Mouse (Mus musculus) megakaryocyte-erythroid progenitor cell, adult 5-6 weeks (primary cell): ENCODE results near the gene Msl1. TPM values are rescaled to one million over a fixed set of nuclear protein-coding genes. Genes with fewer than 3 reads are reported as not detected.

Source experiments
- ATAC-seq: replicated peaks from 2 replicates; pipeline ENCODE4 v1.8.0; 2016; ENCODE audit warnings: mild to moderate bottlenecking, inconsistent platforms; ENCODE audit not compliant: severe bottlenecking, poor library complexity, low FRiP score, low TSS enrichment
- total RNA-seq, 2 experiments: library from RNA; stranded (forward) in 1 of 2; stranded (reverse) in 1 of 2; fragments of 200-1000, 215-1000 nt in 1 of 2; fragments of >200 nt in 1 of 2; fragmentation: Nextera tagmentation in 1 of 2; gene quantifications; 2 replicates each; pipeline ENCODE4 v1.2.3; 2014 to 2017

Gene Msl1
- total RNA-seq, 2 experiments from 2014 or later, result 58.6 to 68.3 TPM

DNA sequence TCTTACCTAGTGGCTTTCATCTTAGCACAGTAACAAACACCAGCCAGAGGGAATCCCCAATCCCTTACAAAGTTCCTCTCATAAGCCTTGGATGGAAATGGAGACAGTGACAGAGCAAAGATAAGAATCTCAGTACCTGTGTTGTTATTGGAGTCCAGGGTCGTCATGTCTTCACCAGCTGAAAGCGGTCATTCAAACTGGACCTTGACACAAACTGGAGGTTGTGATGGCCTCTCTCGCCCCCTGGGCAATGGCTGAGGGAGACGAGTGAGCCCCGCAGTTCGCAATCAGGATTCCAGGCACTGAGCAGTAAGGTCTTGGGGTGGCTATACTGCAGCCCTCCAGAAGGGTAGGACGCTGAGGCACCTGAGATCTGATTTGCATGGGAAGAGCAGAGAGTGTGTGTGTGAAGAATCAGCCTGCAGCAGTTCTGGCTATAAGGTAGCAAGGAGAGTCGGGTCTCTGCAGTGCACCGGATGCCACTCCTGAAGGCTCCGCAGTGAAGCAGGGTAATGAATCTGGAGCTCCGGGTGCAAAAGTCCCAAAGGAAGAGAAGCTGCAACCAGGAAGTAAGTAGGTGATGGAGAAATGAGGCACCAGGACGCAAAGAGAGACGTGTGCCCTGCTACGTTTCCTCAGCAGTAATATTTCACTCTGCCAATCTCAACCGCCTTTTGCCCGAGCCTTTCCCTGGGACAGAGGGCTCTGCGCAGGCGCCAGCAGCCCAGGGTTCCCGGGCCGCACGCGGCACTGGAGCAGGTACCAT lies 20.6 kb upstream of the Msl1 start, which contains the start of gene Nr1d1:
TSS of gene Nr1d1 (minus strand) at position 752 of the 766 bp plus-strand sequence.
- no peak for ATAC-seq

DNA sequence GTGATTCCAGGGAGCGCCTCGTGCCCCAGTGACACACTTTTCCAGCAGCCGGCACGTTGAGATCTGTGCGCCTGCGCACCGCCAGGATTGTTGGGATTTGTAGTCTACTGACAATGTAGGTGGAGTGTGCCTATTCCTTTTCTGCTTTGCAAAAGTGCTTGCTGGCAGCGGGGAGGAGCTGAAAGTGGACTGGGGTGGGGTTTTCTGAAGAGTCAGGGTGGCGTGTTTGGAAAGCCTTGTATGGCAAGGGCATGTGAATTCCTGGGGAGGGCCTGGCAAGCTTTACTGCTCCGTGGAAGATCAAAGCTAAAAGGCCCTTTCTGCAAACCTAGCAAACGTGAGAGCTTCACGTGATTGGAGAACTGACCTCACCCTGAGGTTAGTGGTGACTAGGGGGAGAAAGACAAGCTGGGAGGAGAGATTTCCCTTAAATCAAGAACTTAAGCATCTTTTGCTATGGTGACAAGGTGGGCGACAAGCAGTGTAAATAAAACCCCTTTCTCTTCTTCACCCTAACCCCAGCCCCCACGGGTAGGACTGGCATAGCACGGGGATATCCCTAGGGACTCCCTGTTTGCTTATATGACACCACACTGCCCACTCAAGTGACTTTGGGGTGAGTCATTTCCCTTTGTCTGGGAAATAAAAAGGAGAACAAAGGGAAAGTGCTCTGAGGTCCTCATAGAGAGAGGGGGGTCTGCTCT lies 19.8 kb upstream of the Msl1 start:
- ATAC-seq, result peak; percentile 69

DNA sequence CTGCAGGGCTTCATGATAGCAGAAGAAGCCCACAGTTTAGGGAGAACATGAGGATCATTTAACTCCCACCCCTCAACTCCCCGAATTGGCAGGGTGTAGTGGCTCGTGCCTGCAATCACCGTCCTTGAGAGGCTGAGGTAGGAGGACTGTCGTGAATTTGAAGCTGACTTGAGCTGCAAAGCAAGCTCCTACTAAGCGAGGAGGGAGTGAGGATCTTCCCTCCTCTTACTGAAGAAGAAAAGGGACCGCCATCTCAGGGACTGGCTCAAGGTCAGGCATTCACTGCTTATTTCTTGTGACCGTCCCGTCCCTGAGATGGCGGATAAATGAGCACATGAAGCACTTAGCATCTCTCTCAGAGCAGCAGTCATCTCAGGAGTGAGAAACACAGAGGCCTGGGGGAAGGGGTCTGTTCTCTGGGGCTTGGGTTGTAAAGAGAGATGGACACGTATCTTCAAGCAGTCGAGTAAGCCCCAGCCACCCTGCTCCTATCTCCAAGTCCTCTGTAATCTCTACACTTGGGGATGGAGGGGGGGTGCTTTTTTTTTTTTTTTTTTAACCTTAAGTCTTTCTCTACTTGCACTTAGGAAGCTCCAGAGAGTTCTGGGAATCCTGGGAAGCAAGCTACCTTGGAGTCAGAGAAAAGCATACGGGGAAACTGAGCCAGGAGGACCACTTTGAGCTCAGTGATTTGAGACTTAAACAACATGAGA lies 19.1 kb upstream of the Msl1 start:
- ATAC-seq, result no peak

DNA sequence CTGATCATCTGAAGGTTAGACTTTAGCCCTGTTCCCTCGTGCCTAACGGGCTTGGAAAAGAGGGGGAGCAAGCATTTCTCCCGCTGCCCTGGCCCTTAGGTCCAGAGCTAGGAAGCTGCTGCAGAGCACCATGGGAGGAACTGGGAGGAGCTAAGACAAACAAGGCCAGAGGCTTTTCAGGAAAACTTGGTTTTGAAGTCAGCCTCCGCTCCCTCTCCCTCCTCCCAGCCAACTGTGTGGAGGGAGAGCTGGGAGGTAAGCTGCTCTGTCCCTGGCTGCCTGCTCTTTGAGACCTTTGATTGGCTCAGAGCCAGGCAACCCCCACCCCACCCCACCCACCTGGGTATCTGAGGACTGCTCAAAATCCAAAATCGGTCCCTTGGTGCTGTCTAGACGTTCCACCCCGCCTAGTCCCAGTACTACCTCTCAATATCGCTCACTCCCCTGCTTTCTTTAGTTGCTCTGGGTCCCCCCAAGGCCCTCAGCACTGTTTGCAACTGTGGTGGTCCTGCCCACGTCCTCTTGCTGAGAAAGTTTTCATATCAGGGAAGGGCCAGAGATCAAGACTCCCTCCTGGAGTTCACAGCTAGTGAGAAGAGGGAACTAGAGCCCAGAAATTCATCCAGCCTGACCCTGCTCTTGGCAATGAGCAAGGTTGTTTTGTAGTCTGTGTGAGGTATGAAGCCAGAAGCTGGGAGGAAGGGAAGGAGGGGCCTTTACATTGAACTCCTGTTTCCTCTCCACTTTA lies 18.3 kb upstream of the Msl1 start:
- no peak for ATAC-seq

DNA sequence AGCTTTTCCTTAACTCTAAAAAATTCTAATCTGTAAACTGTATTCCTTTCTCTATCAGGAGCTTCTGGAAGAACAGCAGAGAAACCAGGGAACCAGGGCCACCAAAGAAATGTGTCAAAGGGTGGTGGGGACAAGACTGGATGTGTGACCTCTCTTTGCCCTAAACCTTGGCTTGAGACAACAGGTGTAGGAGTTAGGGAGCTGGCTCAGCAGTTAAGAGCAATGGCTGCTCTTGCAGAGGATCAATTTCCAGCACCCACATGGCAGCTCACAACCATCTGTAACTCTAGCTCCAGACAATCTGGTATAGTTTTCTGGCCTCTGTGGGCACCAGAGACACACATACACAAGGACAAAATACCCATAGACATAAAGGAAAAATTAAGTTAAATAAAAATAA lies 17.4 kb upstream of the Msl1 start:
- ATAC-seq, result no peak

DNA sequence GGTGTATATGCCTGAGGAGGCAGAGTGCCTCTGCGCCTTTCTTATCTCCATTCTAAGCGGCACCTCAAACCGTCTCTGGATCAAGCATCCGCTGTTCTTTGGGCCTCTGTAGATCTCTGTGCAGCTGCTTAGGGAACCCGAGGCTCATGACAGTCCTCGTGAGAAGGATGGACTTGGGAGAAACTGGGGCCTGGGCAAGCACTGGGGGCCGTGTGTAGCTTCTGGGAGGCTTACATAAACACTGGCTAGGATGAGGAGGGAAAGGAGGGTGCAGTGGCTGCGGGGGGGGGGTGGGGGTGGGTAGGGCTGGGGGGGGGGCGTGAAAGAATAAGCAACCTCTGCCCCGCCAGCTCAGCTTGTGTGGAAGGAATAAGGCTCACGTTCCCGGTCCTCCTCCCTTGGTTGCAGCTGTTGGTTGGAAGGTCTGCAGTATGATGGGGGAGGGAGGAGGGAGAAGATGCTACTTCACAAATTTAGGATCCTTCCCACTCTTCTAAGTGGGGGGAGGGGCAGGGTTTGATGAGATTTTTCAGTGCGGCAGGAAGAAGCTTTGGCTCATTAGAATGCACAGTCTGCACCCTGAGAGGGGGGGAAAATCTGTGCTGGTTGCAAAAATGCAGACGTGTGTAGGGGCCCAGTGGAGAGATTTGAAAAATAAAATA lies 13.3 kb upstream of the Msl1 start:
- no peak for ATAC-seq

DNA sequence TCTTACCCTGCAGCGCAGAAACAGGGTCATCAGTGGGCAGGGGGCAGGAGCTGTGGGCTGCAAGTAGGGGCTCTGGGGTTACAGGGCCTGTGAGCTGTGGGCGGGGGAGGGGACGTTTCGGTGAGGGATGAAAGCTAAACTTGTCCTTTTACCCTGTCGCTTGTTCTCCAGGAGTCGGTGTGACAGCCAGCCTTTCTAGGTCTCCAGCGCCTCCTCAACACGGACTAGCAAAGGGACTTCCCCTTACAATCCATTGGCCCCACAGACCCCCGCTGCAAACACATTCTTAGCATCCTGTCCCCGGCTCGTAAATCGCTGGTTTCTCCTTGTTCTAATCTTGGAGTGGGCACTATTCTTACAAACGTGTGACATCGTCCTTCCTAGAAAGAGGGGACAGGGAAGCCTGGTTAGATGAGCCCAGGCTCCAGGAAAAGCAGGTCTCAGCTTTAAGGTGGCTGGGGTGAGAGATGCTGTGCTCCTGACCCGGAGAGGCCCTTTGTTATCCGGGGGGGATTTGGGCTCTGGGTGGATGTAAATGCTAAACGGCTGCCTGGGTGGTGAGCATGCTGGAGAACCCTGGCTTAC lies 12.6 kb upstream of the Msl1 start:
- ATAC-seq, result no peak

DNA sequence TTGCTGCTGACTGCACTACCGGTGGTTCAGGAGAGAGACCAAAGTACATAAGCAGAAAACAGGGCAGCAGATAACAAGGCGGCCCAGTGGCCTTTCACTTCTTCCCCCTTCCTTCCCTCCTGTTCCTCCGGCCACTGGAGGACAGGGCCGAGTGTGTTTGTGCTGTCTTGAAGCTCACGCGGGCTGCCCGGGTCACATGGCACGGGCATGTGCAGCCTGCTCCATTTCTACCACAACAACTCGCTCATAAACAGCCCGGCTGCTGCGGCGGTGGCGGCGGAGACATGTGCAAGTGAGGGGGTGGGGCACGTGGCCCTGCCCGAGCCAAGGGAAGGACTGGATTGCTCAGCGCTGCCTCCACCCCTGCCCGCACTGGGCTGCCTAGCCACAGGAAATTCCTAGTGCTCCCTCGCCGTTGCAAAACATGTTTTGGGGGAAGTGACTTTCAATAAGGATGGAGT lies 12.1 kb upstream of the Msl1 start:
- peak; percentile 77 for ATAC-seq

DNA sequence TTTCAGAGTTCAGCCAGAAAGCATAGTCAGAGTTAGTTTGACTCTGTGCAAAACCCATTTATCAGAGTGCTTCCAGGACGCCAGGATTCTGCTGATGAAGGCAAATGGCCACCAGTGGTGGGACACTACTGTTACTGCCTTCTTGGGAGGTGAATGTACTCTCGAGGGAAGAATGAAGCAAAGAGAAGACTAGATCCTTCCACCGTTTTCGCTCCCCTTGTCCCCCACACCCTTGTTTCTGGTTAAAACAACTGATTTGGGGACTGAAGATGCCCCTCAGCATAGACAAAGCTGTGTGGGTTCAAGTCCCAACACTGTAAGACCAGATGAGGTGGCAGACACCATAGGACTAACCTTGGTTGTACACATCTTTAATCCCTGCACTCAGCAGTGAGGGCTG lies 11.2 kb upstream of the Msl1 start:
- ATAC-seq, result no peak

DNA sequence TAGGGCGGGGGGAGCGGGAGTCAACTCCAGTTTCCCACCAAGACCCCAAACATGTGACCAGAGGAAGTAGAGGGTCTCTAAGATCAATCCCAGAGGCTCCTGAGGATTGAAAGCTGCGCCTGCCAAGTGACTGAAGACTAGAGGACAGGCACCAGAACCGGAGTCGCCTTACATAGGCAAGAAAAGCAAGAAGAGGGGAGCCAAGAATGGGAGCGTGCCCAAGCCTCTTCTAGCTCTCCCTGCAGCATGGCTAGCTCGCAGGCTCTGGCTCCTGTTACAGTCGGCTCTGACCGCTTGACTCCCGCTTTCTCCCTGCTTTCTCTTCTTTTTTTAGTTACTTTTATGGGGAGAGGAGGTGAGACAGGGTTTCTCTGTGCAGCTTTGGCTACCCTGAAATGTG lies 10.1 kb upstream of the Msl1 start:
- no peak for ATAC-seq

DNA sequence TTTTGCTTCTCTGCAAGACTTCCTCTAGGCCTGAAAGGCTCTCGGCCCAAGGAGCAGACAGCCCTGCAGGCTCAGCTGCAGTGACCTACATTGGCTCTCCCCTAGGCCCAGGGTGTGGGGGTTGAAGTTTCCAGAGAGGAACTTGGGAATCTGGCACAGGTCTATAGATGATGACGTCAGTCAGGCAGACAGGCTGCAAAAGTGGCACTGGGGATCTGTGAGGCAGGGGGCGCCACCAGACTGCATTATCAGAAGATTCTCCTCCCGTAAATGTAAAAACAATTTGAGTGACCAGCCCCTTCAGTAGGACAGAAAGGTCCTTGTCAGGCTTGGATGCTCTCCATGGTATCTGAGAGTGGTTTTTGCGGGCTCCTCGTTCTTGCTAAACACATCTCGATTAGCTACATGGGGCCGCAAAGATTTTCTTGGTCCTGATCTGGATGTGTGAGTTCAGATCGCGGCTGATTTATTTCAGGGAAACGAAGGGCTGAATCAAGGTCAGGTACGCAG lies 9.5 kb upstream of the Msl1 start:
- no peak for ATAC-seq

DNA sequence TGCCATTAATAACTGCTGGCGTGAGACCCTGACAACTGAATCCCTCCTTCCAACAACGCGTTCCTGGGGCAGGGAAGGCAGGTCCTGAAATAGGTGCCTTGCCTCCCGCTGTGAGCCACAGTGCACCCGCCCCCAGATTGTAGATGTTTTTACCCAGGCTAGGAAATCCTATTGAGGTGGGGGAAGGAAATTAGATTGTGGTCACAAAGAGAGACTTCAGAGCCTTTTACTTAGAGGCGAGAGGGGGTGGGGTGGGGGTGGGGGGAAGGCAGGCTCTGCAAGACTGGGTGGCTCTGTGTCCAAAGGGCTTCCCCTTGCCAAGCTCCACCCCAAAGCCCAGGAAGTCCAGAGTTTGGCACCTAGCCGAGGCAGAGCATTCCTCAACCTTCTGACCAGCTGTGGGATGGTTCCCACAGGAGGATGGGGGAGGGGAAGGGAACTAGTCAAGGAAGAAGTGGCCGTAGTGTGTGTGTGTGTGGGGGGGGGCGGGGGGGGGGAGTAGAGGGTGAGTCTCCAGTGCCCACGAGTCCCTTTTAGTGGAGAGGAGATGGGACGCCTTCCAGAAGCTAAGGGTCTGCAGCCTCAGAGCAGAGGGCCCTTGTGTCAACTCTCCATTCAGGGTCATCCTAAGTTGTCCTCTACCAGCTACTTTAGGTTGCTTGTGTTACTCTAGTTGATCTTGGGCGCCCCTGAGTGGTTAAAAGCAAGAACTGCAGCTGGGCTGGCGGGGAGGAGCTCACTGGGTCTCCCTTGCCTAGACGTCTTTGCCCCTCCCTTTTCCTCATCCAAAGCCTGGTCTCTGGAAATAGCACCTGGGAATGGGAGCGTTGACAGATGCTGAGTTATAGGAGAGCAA lies 8.7 kb upstream of the Msl1 start:
- ATAC-seq, result peak; percentile 45; the same call in 1 of the 2 replicates

DNA sequence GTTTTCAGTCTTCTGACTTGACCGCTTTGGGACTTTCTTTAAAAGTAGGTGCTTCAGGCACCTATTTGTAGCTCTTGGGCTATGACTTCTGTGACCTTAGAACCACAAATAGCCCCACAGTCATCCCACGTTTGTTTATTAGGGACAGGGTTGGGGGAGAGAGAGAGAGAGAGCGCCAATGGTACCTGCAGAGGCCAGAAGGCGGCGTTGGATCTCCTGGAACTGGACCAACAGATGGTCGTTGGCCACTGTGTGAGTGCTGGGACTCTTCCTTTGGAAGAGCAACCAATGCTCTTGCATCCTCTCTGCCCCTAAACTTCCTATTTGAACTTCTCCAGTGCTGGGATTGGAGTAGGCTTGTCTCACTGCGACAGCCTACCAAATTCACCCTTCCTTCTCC lies 8.1 kb upstream of the Msl1 start:
- ATAC-seq, result no peak

DNA sequence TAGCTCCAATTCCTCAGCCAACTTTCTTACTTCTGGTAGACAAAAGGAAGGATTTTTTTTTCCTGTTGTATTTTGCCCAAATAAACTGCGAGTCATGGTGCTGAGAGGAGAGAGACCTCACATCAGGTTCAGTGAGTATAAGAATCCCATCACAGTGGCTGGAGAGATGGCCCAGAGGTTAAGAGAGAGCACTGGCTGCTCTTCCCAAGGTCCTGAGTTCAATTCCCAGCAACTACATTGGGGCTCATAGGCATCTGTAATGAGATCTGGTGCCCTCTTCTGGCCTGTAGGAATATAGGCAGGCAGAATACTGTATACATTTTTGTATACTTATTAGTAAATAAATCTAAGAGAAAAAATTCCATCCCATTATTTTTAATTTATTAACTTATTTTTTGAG lies 7.6 kb upstream of the Msl1 start:
- no peak for ATAC-seq

DNA sequence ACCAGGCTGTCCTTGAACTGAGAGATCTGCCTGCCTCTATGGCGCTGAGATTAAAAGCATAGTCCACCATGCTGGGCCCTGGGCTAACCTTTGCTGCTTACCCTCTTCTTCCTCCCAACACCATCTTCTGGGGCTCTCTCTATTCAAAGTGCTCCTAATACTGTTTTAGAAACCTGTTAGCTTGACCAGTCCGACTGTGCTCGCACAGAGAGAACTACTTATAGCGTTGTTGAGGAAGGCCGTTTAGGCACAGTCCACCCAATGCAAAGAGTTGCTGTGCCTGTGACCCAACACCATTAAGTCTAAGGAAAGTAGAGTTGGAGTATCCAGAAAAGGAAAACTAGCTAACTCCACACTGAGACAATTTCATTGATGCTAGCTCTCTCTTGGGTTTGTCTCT lies 7.2 kb upstream of the Msl1 start:
- ATAC-seq, result no peak

DNA sequence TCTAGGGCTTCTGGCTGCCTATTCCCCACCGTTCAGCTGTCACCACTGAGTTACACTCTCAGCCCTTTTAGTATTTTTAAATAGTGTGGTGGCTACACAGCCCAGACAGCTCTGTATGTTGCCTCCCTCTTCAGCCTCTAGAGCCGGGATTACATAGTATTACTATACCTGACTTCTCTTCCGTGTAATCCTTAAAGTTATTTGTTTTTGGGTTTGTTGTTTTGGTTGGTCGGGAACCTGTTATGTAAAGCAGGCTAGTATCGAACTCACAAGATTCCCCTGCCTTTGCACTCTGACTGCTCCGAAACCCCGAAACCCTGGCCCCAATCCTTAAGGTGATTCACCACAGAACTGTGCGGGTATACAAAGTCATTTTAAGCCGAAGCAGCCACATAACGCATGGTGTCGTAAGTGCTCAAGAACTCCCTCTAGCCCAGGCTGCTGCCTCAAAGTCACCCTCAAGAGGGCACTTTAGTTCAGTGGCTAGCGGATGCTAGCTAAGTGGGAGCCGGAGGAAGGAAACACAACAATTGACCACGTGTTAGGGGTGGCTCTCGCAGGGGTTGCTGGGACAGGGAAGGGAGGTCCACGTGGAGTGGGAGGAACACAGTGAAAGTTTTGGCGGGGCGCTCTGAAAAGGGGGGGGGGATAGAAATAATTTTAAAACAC lies 6.6 kb upstream of the Msl1 start:
- peak; percentile 92 for ATAC-seq

DNA sequence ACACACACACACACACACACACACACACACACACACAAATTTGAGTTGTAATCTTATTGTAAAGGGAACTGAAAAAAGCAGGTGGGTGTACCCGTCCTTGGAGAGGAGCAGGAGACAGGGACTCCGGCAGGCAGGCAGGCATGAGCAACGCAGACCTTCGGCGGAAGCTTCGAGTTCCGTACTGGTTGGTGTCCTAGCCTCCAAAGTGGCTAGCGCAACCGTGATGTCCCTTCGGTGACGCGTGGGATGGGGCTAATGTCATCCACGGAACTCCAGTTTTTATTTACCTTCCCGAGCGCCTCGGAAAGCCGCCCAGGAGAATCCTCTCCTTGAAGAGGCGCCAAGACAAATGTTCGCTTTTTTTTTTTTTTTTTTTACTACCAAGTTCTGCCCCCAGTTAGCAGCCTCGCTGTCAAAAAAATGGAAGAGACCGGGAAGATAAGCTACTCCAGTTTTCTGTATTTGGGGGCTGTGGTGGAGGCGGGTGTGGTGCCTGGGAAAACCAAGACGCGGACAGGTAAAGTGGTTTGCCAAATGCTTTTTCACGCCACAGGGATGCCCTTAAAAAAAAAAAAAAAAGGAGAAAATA lies 6.0 kb upstream of the Msl1 start:
- peak; percentile 33; the same call in 1 of the 2 replicates for ATAC-seq
